13 mouse cellular contexts compared by ENCODE assay signal in genomic region chr9:120732650-120733293, GRCm38 (mm10).
DNase-seq lines count a peak whose midpoint lies in the region; ATAC-seq and TF ChIP-seq lines count a peak whose summit lies in the region.
"Had no signal": no experiment of that assay in that cellular context is flagged by ENCODE, and none has a peak within 500 bp of the region (broad histone marks: within the 10 kb centered on the region; RNA-seq: fewer than 3 reads in every experiment).

No protein-coding gene starts in this region.

- no peak overlapping the region for H3K4me3 ChIP-seq in intestine, embryonic 14.5 days (ENCODE audit: low read depth, low read length)
- no peak overlapping the region for H3K4me3 ChIP-seq in intestine, embryonic 15.5 days (replicated peaks)
- H3K4me3 ChIP-seq in hindbrain, embryonic 11.5 days (ENCODE audit: low read depth, low read length), result no peak overlapping the region
- H3K4me3 ChIP-seq in midbrain, embryonic 16.5 days (ENCODE audit: low read depth, low read length), result no peak overlapping the region
- H3K4me3 ChIP-seq: layer of hippocampus, adult 2 months; liver, embryonic 15.5 days had no signal

- 43% methylated on average over 14 of the region's 14 CpGs for WGBS in intestine, embryonic 14.5 days
- WGBS in intestine, embryonic 15.5 days, result 49% methylated on average over 14 of the region's 14 CpGs
- 18% methylated on average over 14 of the region's 14 CpGs for WGBS in hindbrain, embryonic 11.5 days
- 26% methylated on average over 14 of the region's 14 CpGs for WGBS in midbrain, embryonic 16.5 days

- no peak overlapping the region for H3K9ac ChIP-seq in intestine, embryonic 14.5 days (ENCODE audit: low read length)
- H3K9ac ChIP-seq in intestine, embryonic 15.5 days, result no peak overlapping the region
- no peak overlapping the region for H3K9ac ChIP-seq in hindbrain, embryonic 11.5 days (ENCODE audit: low read depth, low read length)
- no peak overlapping the region; the same call in 1 of the 2 replicates for H3K9ac ChIP-seq in midbrain, embryonic 16.5 days (ENCODE audit: low read depth, low read length)
- H3K9ac ChIP-seq: liver, embryonic 15.5 days had no signal

- H3K9me3 ChIP-seq in intestine, embryonic 14.5 days (ENCODE audit: control insufficient read depth, low read length), result no peaks in the 10 kb centered on the region
- no peaks in the 10 kb centered on the region for H3K9me3 ChIP-seq in intestine, embryonic 15.5 days
- H3K9me3 ChIP-seq in hindbrain, embryonic 11.5 days (ENCODE audit: control insufficient read depth, low read length), result no peaks in the 10 kb centered on the region
- 0 out of 2 replicates have a peak, but pooled peaks cover 2% of the 10 kb centered on the region for H3K9me3 ChIP-seq in midbrain, embryonic 16.5 days (replicated peaks; ENCODE audit: control insufficient read depth, low read length, poor library complexity, severe bottlenecking)
- H3K9me3 ChIP-seq: G1E; liver, embryonic 15.5 days had no signal

- H3K27me3 ChIP-seq in intestine, embryonic 14.5 days (replicated peaks; ENCODE audit: control insufficient read depth, insufficient read depth, low read length), result no peaks in the 10 kb centered on the region
- H3K27me3 ChIP-seq in intestine, embryonic 15.5 days (replicated peaks), result no peaks in the 10 kb centered on the region
- no peaks in the 10 kb centered on the region for H3K27me3 ChIP-seq in hindbrain, embryonic 11.5 days (ENCODE audit: control insufficient read depth, insufficient read depth, low read length)
- H3K27me3 ChIP-seq in midbrain, embryonic 16.5 days (ENCODE audit: control insufficient read depth, insufficient read depth, low read depth, low read length), result no peaks in the 10 kb centered on the region
- H3K27me3 ChIP-seq: liver, embryonic 15.5 days had no signal

- ATAC-seq in intestine, embryonic 14.5 days (replicated peaks; ENCODE audit: low FRiP score, low TSS enrichment, low read depth), result 0 out of 2 replicates have a peak, but pooled peaks have one; percentile 45
- ATAC-seq in intestine, embryonic 15.5 days, result no peak
- no peak; the same call in 1 of the 2 replicates for ATAC-seq in hindbrain, embryonic 11.5 days (ENCODE audit: low FRiP score)
- ATAC-seq in midbrain, embryonic 16.5 days, result peak; percentile 15; the same call in 1 of the 2 replicates

- no peak for TF ChIP-seq CTCF in brain, embryonic 14.5 days (IDR thresholded peaks at IDR 0.05; ENCODE audit: borderline replicate concordance, extremely low read depth, insufficient read depth, insufficient read length)

- H3K36me3 ChIP-seq in intestine, embryonic 14.5 days (ENCODE audit: control insufficient read depth, insufficient read depth, low read length), result no peaks in the 10 kb centered on the region
- no peaks in the 10 kb centered on the region for H3K36me3 ChIP-seq in intestine, embryonic 15.5 days
- no peaks in the 10 kb centered on the region for H3K36me3 ChIP-seq in hindbrain, embryonic 11.5 days (ENCODE audit: control insufficient read depth, insufficient read depth, low read length)
- no peaks in the 10 kb centered on the region for H3K36me3 ChIP-seq in midbrain, embryonic 16.5 days (ENCODE audit: control insufficient read depth, insufficient read depth, low read length)
- H3K36me3 ChIP-seq: G1E; liver, embryonic 15.5 days had no signal

- no peak for TF ChIP-seq POLR2A in brain, embryonic 14.5 days (IDR thresholded peaks at IDR 0.05; ENCODE audit: borderline replicate concordance, extremely low read depth, insufficient read depth, insufficient read length, poor library complexity, severe bottlenecking)

- H3K4me1 ChIP-seq in intestine, embryonic 14.5 days (replicated peaks; ENCODE audit: control insufficient read depth, insufficient read depth, low read length), result peaks cover 26% of the 10 kb centered on the region
- peaks cover 19% of the 10 kb centered on the region for H3K4me1 ChIP-seq in intestine, embryonic 15.5 days (replicated peaks)
- H3K4me1 ChIP-seq in hindbrain, embryonic 11.5 days (replicated peaks; ENCODE audit: control insufficient read depth, insufficient read depth, low read length), result peaks cover 3% of the 10 kb centered on the region; the same call in 1 of the 2 replicates
- peaks cover 23% of the 10 kb centered on the region for H3K4me1 ChIP-seq in midbrain, embryonic 16.5 days (ENCODE audit: control insufficient read depth, insufficient read depth, low read length)

- H3K27ac ChIP-seq in intestine, embryonic 14.5 days (ENCODE audit: low read depth), result no peak overlapping the region
- H3K27ac ChIP-seq in intestine, embryonic 15.5 days, result no peak overlapping the region
- H3K27ac ChIP-seq in hindbrain, embryonic 11.5 days (ENCODE audit: low read depth, low read length), result no peak overlapping the region
- H3K27ac ChIP-seq in midbrain, embryonic 16.5 days (ENCODE audit: low read length), result no peak overlapping the region
- H3K27ac ChIP-seq: layer of hippocampus, adult 2 months; liver, embryonic 15.5 days had no signal

- H3K4me2 ChIP-seq in intestine, embryonic 14.5 days (ENCODE audit: low read length), result no peak overlapping the region
- H3K4me2 ChIP-seq in intestine, embryonic 15.5 days (replicated peaks), result no peak overlapping the region
- H3K4me2 ChIP-seq in hindbrain, embryonic 11.5 days (replicated peaks; ENCODE audit: low read depth, low read length), result no peak overlapping the region
- no peak overlapping the region for H3K4me2 ChIP-seq in midbrain, embryonic 16.5 days (ENCODE audit: low read length)
- H3K4me2 ChIP-seq: liver, embryonic 15.5 days had no signal

- no peak for DNase-seq in intestine, embryonic 14.5 days (ENCODE audit: low spot score)
- DNase-seq in brain, embryonic 14.5 days (ENCODE audit: low read depth), result peak; percentile 27
- peak; percentile 26 for DNase-seq in hindbrain, embryonic 11.5 days (ENCODE audit: low spot score)
- no peak for DNase-seq in frontal cortex, postnatal 36 days (ENCODE audit: low spot score in 2 of 2)
- DNase-seq in urinary bladder, adult 2 months (ENCODE audit: low spot score), result no peak
- no peak for DNase-seq in layer of hippocampus, adult 9-11 months
- DNase-seq: adrenal gland, postnatal 14 days; cerebellum, adult 8-10 months had no signal

Comparison
In these comparisons a context has a peak if more than half of its experiments do, and no peak if none do; other contexts are left out.
1. ATAC-seq: peak in intestine, embryonic 14.5 days (single experiment) and midbrain, embryonic 16.5 days (single experiment); none in intestine, embryonic 15.5 days (single experiment) and hindbrain, embryonic 11.5 days (single experiment).
2. DNase-seq: peak in brain, embryonic 14.5 days (single experiment) and hindbrain, embryonic 11.5 days (single experiment); none in intestine, embryonic 14.5 days (single experiment), frontal cortex, postnatal 36 days (0 of 2), urinary bladder, adult 2 months (single experiment) and layer of hippocampus, adult 9-11 months (single experiment).